Mouse (Mus musculus) testis, adult 2 months (tissue): Measurements from ENCODE around the gene Scyl1.
"Not testable (repeated sequence)": the region's sequence is repeated elsewhere in the genome, so short reads cannot be mapped to it uniquely, and the experiment has no call there.

ENCODE experiments used
- CTCF ChIP-seq: fragments of 200-500 bp; IDR thresholded peaks from 2 replicates; pipeline ENCODE4 v1.5.1; 2012; ENCODE audit warnings: low read depth, mild to moderate bottlenecking, inconsistent platforms, low read length, moderate library complexity; ENCODE audit not compliant: control insufficient read depth, insufficient read depth, insufficient replicate concordance
- POLR2A ChIP-seq: fragments of 200-500 bp; IDR thresholded peaks from 2 replicates; pipeline ENCODE4 v1.6.1; 2012; ENCODE audit warnings: low read depth, mild to moderate bottlenecking, inconsistent platforms, low read length, moderate library complexity; ENCODE audit not compliant: control insufficient read depth

GRCm38 (mm10) chr19:5814048-5814447 is 42.8 kb upstream of the Scyl1 start:
- TF ChIP-seq CTCF, POLR2A: not testable (repeated sequence)
